Mouse (Mus musculus) c-Kit-positive CD71-positive TER-119-positive erythroid progenitor cells, embryonic 14.5 days (primary cell): ENCODE results near the gene Krtap5-1.
"Not testable (repeated sequence)": the region's sequence is repeated elsewhere in the genome, so short reads cannot be mapped to it uniquely, and the experiment has no call there.

Source experiments
- DNase-seq: peaks from one replicate; pipeline ENCODE4 v3.0.0-alpha.2; 2013; ENCODE audit warnings: low spot score

Krtap5-1 gene

GRCm38 (mm10) chr7:142297018-142297417, at the start of gene Krtap5-1:
Gene Krtap5-1, minus strand, starts transcription at chr7:142297118.
- DNase-seq = not testable (repeated sequence)

- DNase-seq = no peak
Observed at GRCm38 (mm10) chr7:142342247-142342640, 45.3 kb upstream of the Krtap5-1 start.

DNA sequence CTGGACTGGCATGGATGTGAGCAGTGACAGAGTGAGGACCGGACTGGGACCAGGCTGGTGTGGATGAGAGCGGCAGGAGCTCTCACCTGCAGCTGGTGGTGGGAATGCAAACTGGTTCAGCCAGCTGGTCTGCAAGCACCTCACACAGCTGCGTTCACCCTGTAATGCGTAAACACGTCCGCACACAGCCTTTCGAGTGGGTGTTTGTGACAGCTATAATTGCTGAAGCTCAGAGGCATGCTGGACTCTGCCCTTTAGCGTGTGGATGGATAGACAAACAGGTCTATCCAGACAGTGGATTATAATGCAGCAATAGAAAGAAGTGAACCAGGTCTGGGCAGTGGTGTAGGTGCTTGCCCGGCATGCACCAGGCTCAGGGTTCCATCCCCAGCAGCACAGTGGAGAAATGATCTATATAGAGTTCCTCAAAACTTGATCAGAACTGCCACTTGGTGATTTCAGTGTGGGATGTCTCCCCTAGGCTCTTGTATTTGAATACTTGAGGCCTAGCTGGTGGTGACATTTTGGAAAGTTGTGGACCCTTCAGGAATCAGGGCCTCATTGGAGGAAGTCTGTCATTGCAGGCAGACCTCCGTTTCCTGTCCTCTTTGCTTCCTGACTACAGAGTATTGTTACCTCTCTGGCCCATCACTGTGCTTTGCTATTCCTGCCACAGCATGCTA, 44.8 kb upstream of the Krtap5-1 start:
- no peak for DNase-seq

GRCm38 (mm10) chr7:142340269-142340970, 43.5 kb upstream of the Krtap5-1 start:
- no peak for DNase-seq

DNA sequence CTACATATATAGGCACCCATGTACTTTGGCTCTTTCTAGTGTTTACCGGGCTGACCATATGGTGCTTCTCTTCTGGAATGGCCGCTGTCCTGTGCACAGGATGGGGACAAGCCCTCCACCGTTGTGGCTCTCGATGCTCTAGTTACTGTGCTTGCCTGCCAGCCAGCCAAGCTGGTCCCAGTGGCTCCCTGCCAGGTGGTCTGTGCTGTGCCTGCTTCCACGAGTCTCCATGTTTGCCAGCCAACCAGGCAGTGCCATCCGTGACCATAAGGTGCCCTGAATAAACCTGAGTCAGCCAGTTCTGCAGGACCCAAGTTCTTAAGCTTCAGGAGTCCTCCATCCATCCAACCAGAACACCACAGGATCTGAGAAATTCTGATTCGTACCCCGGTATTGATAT, 38.2 kb upstream of the Krtap5-1 start:
- DNase-seq = no peak

DNA sequence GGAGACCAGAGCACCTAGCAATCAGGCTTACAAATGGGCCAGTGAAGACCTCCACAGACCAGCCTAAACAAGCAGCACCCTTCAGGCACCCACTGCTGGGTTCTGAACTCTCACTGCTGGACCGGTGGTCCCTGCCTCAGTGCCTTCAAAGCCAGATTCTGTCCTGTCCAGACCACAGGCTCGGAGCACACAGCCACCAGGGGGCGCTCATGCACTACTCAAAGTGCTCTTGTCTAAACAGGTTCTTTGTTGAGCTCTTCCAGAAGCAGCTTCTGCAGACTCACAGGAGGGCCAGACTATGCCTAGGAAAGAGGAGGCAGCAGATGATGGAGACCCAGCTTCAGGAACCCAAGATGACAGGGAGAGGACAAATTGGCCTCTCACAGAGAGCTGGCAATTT, 37.3 kb upstream of the Krtap5-1 start:
- DNase-seq = peak; percentile 88

DNA sequence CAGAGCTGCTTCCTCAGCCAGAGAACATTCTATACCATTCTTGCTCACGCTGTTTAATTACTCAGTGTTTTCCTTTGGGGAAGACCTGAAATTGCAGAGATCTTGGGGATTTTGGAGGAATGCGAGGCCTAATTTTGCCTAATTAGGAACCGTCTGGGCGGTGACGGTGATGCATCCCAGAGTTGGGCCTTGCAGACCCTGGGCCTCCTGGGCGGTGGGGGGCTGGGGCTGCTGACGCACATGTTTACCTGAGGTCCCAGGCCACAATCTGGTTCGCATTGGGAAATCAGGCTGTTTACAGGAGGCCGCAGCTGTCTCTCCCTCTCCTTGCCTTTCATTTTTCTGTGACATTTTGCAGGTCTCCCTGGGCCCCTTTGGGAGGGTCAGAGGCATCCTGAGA, 35.8 kb upstream of the Krtap5-1 start:
- DNase-seq = not testable (repeated sequence)

- no peak for DNase-seq
Observed at GRCm38 (mm10) chr7:142331281-142331680, 34.4 kb upstream of the Krtap5-1 start.

GRCm38 (mm10) chr7:142330271-142330724, 33.4 kb upstream of the Krtap5-1 start:
- DNase-seq = no peak

DNA sequence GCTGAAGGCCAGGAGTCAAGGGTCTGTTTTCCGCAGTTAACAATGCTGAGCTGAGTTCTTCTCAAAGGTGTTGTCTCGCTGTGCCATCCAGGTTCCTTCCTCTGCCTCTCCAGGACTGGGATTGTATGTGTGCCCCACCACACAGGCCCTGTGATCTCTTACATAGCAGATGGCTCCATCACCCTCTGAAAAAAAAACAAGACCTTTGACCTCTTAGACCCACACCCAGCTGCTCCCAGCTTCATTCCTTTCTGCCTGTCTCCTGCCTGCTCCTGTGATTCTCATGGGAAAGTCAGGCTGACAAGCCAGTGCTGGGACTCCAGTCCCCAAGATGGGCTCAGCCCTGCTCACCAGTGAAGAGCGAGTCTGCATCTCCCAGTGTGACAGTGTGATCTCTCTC, 31.6 kb upstream of the Krtap5-1 start:
- no peak for DNase-seq

- DNase-seq = no peak
Observed at GRCm38 (mm10) chr7:142326714-142327445, 30.0 kb upstream of the Krtap5-1 start.

DNA sequence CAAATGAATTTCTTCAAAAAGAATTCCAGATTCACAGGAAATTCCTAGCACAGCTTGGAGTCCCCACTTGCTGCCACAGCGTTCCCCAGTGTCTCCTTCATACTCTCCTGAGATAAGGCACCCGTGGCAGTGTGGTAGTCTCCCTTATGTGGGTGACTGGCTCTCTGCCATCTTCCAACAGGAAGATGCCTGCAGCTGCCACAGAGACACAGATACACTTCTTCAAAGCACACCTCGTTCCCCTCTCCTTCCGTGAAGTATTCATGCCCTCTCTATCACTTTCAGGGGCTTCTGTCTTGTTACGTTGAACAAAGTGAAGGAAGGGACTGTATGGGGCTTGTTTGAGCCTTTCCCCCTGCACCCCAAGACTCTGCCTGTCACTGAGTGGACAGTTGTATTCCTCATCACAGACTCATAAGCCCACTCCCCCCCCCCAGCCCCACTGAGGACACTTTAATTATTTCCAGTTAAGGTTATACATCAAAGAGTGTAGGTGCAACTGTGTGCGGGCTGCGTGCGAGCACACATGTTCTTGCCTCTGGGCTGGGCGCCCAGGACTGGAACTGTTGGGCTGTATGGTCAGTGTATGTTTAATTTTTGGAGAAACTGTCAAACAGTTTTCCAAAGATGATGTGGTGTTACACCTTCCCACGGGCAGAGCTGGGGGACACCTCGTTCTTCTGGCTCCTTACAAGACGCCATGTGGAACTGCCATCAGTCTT, 26.6 kb upstream of the Krtap5-1 start:
- DNase-seq = no peak

- DNase-seq = no peak
Observed at GRCm38 (mm10) chr7:142322641-142323040, 25.7 kb upstream of the Krtap5-1 start.

DNA sequence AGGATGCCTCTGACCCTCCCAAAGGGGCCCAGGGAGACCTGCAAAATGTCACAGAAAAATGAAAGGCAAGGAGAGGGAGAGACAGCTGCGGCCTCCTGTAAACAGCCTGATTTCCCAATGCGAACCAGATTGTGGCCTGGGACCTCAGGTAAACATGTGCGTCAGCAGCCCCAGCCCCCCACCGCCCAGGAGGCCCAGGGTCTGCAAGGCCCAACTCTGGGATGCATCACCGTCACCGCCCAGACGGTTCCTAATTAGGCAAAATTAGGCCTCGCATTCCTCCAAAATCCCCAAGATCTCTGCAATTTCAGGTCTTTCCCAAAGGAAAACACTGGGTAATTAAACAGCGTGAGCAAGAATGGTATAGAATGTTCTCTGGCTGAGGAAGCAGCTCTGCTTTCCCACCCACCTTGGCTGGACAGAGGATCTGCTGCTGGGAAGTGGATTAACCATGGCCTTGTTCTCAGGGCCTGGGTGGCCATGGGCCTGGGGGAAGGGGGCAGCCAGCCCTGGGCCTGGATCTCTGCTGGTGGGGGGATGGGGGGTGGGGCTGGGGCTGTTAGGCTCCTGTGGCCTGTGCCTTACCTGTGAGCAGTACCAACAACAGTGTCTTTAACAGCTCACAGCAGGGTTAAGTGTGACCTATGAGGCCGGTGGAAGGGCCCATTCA, 24.9 kb upstream of the Krtap5-1 start:
- DNase-seq = not testable (repeated sequence)

DNA sequence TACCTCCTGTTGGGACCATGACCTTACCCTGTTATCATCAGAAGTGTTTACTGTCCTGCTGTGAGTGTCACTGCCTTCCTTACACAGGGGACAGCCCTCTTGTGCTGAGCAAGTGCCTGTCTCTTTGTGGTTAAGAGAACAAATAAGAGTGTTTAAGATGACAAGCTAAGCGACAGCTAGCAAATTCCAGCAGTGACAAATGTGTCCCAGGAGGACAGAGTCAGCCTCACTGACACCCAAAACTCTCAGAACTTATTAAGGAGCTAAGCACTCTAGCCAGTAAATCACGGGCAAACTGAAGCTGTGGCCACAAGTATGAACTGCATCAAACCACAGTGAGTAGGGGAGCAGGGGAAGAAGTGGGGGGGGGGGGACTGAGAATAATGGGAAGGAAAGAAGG, 24.0 kb upstream of the Krtap5-1 start:
- no peak for DNase-seq

- no peak for DNase-seq
Observed at GRCm38 (mm10) chr7:142319124-142319523, 22.2 kb upstream of the Krtap5-1 start.

DNA sequence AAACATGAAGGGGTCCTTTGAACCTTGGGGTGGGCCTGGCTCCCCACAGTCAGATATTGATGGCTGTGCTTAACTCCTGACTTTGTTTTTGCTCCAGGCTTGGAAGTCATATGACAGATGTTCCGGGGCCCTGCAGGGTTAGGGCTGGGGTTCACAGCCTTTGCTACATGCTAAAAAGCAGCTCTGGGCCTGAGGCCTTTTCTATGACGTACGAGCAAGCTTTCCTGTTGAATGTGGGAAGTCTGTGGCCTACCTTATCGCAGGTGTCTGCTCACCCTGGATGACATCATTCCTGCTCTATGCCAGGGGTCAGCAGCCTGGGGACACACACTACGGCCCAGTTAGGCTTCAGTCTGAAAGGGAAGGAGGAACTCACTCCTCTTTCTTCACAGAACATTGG, 20.3 kb upstream of the Krtap5-1 start:
- DNase-seq = no peak

DNA sequence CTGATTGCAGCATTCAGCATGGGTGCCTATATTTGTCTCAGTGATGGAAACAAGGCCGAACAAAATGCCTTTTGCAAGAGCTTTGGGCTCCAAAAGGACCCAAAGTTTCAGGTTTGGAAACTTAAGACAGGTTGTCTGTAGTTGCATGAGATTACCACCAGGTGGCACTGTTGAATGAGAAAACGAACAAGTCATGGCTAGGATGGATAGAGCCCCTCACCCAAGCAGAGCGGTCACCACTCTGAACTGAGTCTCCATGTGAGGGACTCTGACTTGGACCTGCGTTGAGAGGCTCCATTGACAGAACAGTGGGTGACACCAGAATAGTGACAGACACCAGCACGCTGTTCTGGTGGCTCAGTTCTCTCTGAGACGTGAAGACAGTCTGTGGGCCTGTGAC, 19.6 kb upstream of the Krtap5-1 start:
- DNase-seq = no peak

- no peak for DNase-seq
Observed at GRCm38 (mm10) chr7:142314600-142315285, 17.8 kb upstream of the Krtap5-1 start.

- not testable (repeated sequence) for DNase-seq
Observed at GRCm38 (mm10) chr7:142303929-142304328, 7.0 kb upstream of the Krtap5-1 start.

- no peak for DNase-seq
Observed at GRCm38 (mm10) chr7:142303249-142303648, 6.3 kb upstream of the Krtap5-1 start, which contains the start of gene Krtap5-4. Gene Krtap5-4, plus strand, starts transcription at chr7:142303549.
